Mouse (Mus musculus) E14TG2a.4 (cell line): ENCODE results near the gene Ell.

Source experiments
- CTCF ChIP-seq: conservative IDR thresholded peaks from 2 replicates; pipeline ENCODE4 v1.5.1; 2014; ENCODE audit warnings: low read length
- NANOG ChIP-seq: IDR thresholded peaks from 2 replicates; pipeline ENCODE4 v1.6.1; 2014; ENCODE audit warnings: borderline replicate concordance, low read length, mixed read lengths
- POU5F1 ChIP-seq: IDR thresholded peaks from 2 replicates; pipeline ENCODE4 v1.6.1; 2014; ENCODE audit warnings: low read length, borderline replicate concordance

DNA sequence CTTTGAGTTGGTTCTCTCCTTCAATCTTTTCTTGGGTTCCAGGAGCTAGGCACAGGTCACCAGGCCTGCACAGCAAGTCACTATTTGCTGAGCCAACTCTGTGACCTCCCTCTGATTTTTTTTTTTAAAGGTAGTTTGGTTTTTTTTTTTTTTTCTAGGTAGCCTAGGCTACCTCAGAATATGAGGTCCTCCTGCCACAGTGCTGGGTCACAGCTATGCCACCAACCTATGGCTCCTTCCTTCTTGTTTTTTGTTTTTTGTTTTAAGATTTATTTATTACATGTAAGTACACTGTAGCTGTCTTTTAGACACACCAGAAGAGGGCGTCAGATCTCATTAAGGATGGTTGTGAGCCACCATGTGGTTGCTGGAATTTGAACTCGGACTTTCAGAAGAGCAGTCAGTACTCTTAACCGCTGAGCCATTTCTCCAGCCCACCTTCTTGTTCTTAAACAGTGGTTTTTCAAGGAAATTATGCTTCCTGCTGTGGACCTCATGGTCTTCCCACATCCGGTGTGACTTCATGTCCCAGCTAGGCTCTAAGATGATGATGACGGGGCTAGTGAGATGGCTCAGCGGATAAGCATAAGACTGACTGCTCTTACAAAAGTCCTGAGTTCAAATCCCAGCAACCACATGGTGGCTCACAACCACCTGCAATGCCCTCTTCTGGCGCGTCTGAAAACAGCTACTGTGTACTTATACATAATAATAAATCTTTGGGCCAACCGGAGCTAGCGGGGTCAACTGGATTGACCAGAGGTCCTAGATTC is 10.3 kb downstream of the Ell start:
- TF ChIP-seq CTCF (no peak), NANOG (no peak), POU5F1 (no peak)
